Mouse (Mus musculus) brain, adult 10 weeks (tissue): ENCODE results near the gene Spata9. TPM values are rescaled to one million over a fixed set of nuclear protein-coding genes. Genes with fewer than 3 reads are reported as not detected.

ENCODE experiments used
- polyA plus RNA-seq: library from polyadenylated mRNA; stranded (reverse); fragments of 350-450 nt; fragmentation: Illumina TruSeq; extraction: RNeasy Lipid Tissue Mini Kit (QIAGEN cat#74804); gene quantifications from one replicate; pipeline ENCODE4 v1.2.3, GENCODE M21; 2015; ENCODE audit warnings: low read depth, low replicate concordance

The Spata9 gene
- polyA plus RNA-seq: not detected

GRCm38 (mm10) chr13:75966850-75967249 lies at the start of gene Spata9:
Gene Spata9, plus strand, starts transcription at chr13:75967150.

GRCm38 (mm10) chr13:75943189-75944043 lies 23.5 kb upstream of the Spata9 start, which contains the start of gene Rhobtb3:
Gene Rhobtb3, minus strand, starts transcription at chr13:75943925.

GRCm38 (mm10) chr13:76017974-76018843 lies 51.3 kb downstream of the Spata9 start, which contains the start of gene Rfesd:
Gene Rfesd, minus strand, starts transcription at chr13:76018719.

Other genes starting within 250 kb of the Spata9 start
- gene Glrx, start 127.3 kb upstream of the Spata9 start, polyA plus RNA-seq: 72.5 TPM
- 16.1 TPM for gene Rhobtb3, start 23.2 kb upstream of the Spata9 start, polyA plus RNA-seq
- 18.2 TPM for gene Rfesd, start 51.6 kb downstream of the Spata9 start, polyA plus RNA-seq
- gene Gpr150, start 89.8 kb downstream of the Spata9 start, polyA plus RNA-seq: 3.3 TPM
- 7.7 TPM for gene Arsk, start 131.5 kb downstream of the Spata9 start, polyA plus RNA-seq
- gene Ttc37, start 131.6 kb downstream of the Spata9 start, polyA plus RNA-seq: 9.5 TPM